Mouse (Mus musculus) kidney, adult 2 months (tissue): Measurements from ENCODE around the gene Nagpa. TPM values are rescaled to one million over a fixed set of nuclear protein-coding genes. Genes with fewer than 3 reads are reported as not detected.

Experiments used
- DNase-seq: peaks from one replicate; pipeline ENCODE4 v3.0.0; 2021
- H3K27ac ChIP-seq: fragments of 200-500 bp; 2 replicates; pipeline ENCODE4 v1.5.1; 2012; ENCODE audit warnings: low read depth, low read length, control low read depth, inconsistent platforms; ENCODE audit not compliant: insufficient read depth
- H3K27me3 ChIP-seq: fragments of 200-500 bp; replicated peaks from 2 replicates; pipeline ENCODE4 v1.6.1; 2012; ENCODE audit warnings: mild to moderate bottlenecking, moderate library complexity, low read length, inconsistent platforms; ENCODE audit not compliant: control insufficient read depth, insufficient read depth
- H3K36me3 ChIP-seq: fragments of 200-500 bp; 2 replicates; pipeline ENCODE4 v1.6.1; 2012; ENCODE audit warnings: mild to moderate bottlenecking, moderate library complexity, low read length, inconsistent platforms; ENCODE audit not compliant: control insufficient read depth, insufficient read depth
- H3K4me1 ChIP-seq: fragments of 200-500 bp; 2 replicates; pipeline ENCODE4 v1.6.1; 2011; ENCODE audit warnings: low read length; ENCODE audit not compliant: control insufficient read depth, insufficient read depth
- H3K4me3 ChIP-seq: fragments of 200-500 bp; 2 replicates; pipeline ENCODE4 v1.5.1; 2011; ENCODE audit warnings: mild to moderate bottlenecking, low read depth, low read length, control low read depth; ENCODE audit not compliant: insufficient read depth
- CTCF ChIP-seq: fragments of 200-500 bp; conservative IDR thresholded peaks from 2 replicates; pipeline ENCODE4 v1.5.1; 2011; ENCODE audit warnings: low read depth, mild to moderate bottlenecking, control low read depth, low read length, moderate library complexity, mixed read lengths; ENCODE audit not compliant: insufficient read depth, insufficient read length
- POLR2A ChIP-seq: fragments of 200-500 bp; IDR thresholded peaks from one replicate; pipeline ENCODE4 v1.6.1; 2011; ENCODE audit warnings: low read depth, low read length, control low read depth
- WGBS: fragments of 180-500 bp; shearing (Covaris S2); methylation state at CpG from one replicate; pipeline ENCODE4 v1.1.7; 2018; 5-methylcytosine and 5-hydroxymethylcytosine counted together
- polyA plus RNA-seq: library from polyadenylated mRNA; depleted of rRNA; stranded (reverse); fragments of >200 nt; gene quantifications from 2 replicates; pipeline ENCODE4 v1.2.3, GENCODE M21; 2012; rRNA removed

The Nagpa gene
- polyA plus RNA-seq, 1 experiment = 30.5 TPM

- Histone ChIP-seq H3K4me3 (no peak overlapping the region), H3K27me3 (no peaks in the 10 kb centered on the region), H3K4me1 (no peaks in the 10 kb centered on the region), H3K27ac (no peak overlapping the region), H3K36me3 (no peaks in the 10 kb centered on the region)
- no peak for DNase-seq
- WGBS = 56% methylated on average over 6 of the region's 6 CpGs
- no peak for TF ChIP-seq POLR2A
- no peak for TF ChIP-seq CTCF
Measured at GRCm38 (mm10) chr16:5153299-5154026, 50.3 kb downstream of the Nagpa start.

- no peak overlapping the region for H3K27ac ChIP-seq
- H3K27me3 ChIP-seq = no peaks in the 10 kb centered on the region; the same call in 1 of the 2 replicates
- no peaks in the 10 kb centered on the region for H3K36me3 ChIP-seq
- 84% methylated on average over 10 of the region's 10 CpGs for WGBS
- TF ChIP-seq POLR2A (no peak), CTCF (no peak)
- no peaks in the 10 kb centered on the region for H3K4me1 ChIP-seq
- no peak for DNase-seq
- no peak overlapping the region for H3K4me3 ChIP-seq
Measured at GRCm38 (mm10) chr16:5150544-5150943, 53.3 kb downstream of the Nagpa start.

GRCm38 (mm10) chr16:5147037-5147385, 56.8 kb downstream of the Nagpa start, which contains the start of gene Sec14l5:
Gene Sec14l5 (plus strand): TSS chr16:5147109.
- Histone ChIP-seq H3K4me1 (no peaks in the 10 kb centered on the region), H3K27me3 (no peaks in the 10 kb centered on the region; the same call in 1 of the 2 replicates), H3K4me3 (peak within 1 kb of the TSS; percentile 42), H3K27ac (no peak within 1 kb of the TSS), H3K36me3 (no peaks in the 10 kb centered on the region)
- no peak for DNase-seq
- TF ChIP-seq POLR2A = no peak
- no peak for TF ChIP-seq CTCF
- WGBS = 13% methylated on average over 13 of the region's 13 CpGs

- H3K27ac ChIP-seq = no peak overlapping the region
- no peaks in the 10 kb centered on the region; the same call in 1 of the 2 replicates for H3K27me3 ChIP-seq
- H3K4me3 ChIP-seq = peak overlapping the region; percentile 42
- WGBS = under 1% methylated on average over 26 of the region's 26 CpGs
- DNase-seq = peak; percentile 93
- no peaks in the 10 kb centered on the region for H3K36me3 ChIP-seq
- H3K4me1 ChIP-seq = no peaks in the 10 kb centered on the region
- TF ChIP-seq CTCF (0 out of 2 replicates have a peak, but pooled peaks have one; percentile 1), POLR2A (no peak)
Measured at GRCm38 (mm10) chr16:5146367-5147036, 57.3 kb downstream of the Nagpa start.

- TF ChIP-seq CTCF (peak; percentile 36), POLR2A (no peak)
- Histone ChIP-seq H3K27ac (no peak overlapping the region), H3K27me3 (no peaks in the 10 kb centered on the region; the same call in 1 of the 2 replicates), H3K36me3 (no peaks in the 10 kb centered on the region), H3K4me3 (no peak overlapping the region), H3K4me1 (no peaks in the 10 kb centered on the region)
- WGBS = 0% methylated on average over 7 of the region's 7 CpGs
- DNase-seq = peak; percentile 84
Measured at GRCm38 (mm10) chr16:5145570-5145969, 58.2 kb downstream of the Nagpa start.

Other genes with a start within 250 kb of the Nagpa start
- 50.7 and 61.1 TPM in 2 replicates for gene Anks3, start 239.8 kb downstream of the Nagpa start, polyA plus RNA-seq
- gene Sept12, start 206.2 kb downstream of the Nagpa start, polyA plus RNA-seq = 0.33 TPM in 1 of 2 replicates, not detected in the other
- gene Smim22, start 196.7 kb downstream of the Nagpa start, polyA plus RNA-seq = 156 and 232 TPM in 2 replicates
- 251 and 286 TPM in 2 replicates for gene Rogdi, start 190.5 kb downstream of the Nagpa start, polyA plus RNA-seq
- gene Glyr1, start 154.1 kb downstream of the Nagpa start, polyA plus RNA-seq = 76.1 and 85.6 TPM in 2 replicates
- gene Ubn1, start 154.0 kb downstream of the Nagpa start, polyA plus RNA-seq = 22.9 and 28.7 TPM in 2 replicates
- gene Ppl, start 71.6 kb downstream of the Nagpa start, polyA plus RNA-seq = 3.3 and 3.9 TPM in 2 replicates
- 0.07 and 0.34 TPM in 2 replicates for gene Sec14l5, start 56.9 kb downstream of the Nagpa start, polyA plus RNA-seq
- gene AU021092, start 18.3 kb upstream of the Nagpa start, polyA plus RNA-seq = 42.5 and 46.4 TPM in 2 replicates
- 71.1 and 81.7 TPM in 2 replicates for gene Alg1, start 29.6 kb upstream of the Nagpa start, polyA plus RNA-seq
- 59.1 and 68.1 TPM in 2 replicates for gene Eef2kmt, start 52.0 kb upstream of the Nagpa start, polyA plus RNA-seq